Mouse (Mus musculus): ENCODE results near the gene D630045J12Rik. TPM values are rescaled to one million over a fixed set of nuclear protein-coding genes. Genes with fewer than 3 reads are reported as not detected.

D630045J12Rik gene
- 5.7 and 7.2 TPM in 2 replicates for polyA plus RNA-seq (2015; fragmentation: Nextera tagmentation; extraction: Ambion mirVana)

GRCm38 (mm10) chr6:38253736-38254641, at the start of gene D630045J12Rik:
Gene D630045J12Rik, minus strand, starts transcription at chr6:38254009.
- peak; percentile 97 for ATAC-seq (ENCODE audit: low FRiP score, low TSS enrichment)
- WGBS = under 1% methylated on average over 94 of the region's 118 CpGs
- Histone ChIP-seq H3K4me2 (replicated peaks; ENCODE audit: low read depth, low read length) (peak within 1 kb of the TSS; percentile 86), H3K36me3 (ENCODE audit: insufficient read depth, low read length) (no peaks in the 10 kb centered on the region), H3K9ac (replicated peaks; ENCODE audit: low read length) (peak within 1 kb of the TSS; percentile 89), H3K4me3 (ENCODE audit: low read length) (peak within 1 kb of the TSS; percentile 85), H3K27ac (ENCODE audit: low read length) (peak within 1 kb of the TSS; percentile 89), H3K9me3 (ENCODE audit: low read length) (no peaks in the 10 kb centered on the region), H3K27me3 (ENCODE audit: insufficient read depth, low read length) (no peaks in the 10 kb centered on the region), H3K4me1 (ENCODE audit: insufficient read depth, low read length) (peaks cover 27% of the 10 kb centered on the region)

GRCm38 (mm10) chr6:38298761-38299401, 45.1 kb upstream of the D630045J12Rik start, which contains the start of gene Zc3hav1l:
Gene Zc3hav1l, minus strand, starts transcription at chr6:38299259.
- peak; percentile 99 for ATAC-seq (ENCODE audit: low FRiP score, low TSS enrichment)
- H3K4me2 ChIP-seq (replicated peaks; ENCODE audit: low read depth, low read length) = peak within 1 kb of the TSS; percentile 54
- H3K27ac ChIP-seq (ENCODE audit: low read length) = peak within 1 kb of the TSS; percentile 98
- peak within 1 kb of the TSS; percentile 85 for H3K4me3 ChIP-seq (ENCODE audit: low read length)
- peaks cover 11% of the 10 kb centered on the region; the same call in 1 of the 2 replicates for H3K4me1 ChIP-seq (ENCODE audit: insufficient read depth, low read length)
- no peaks in the 10 kb centered on the region for H3K27me3 ChIP-seq (ENCODE audit: insufficient read depth, low read length)
- H3K9me3 ChIP-seq (ENCODE audit: low read length) = peaks cover 9% of the 10 kb centered on the region; the same call in 1 of the 2 replicates
- under 1% methylated on average over 70 of the region's 70 CpGs for WGBS
- H3K9ac ChIP-seq (replicated peaks; ENCODE audit: low read length) = peak within 1 kb of the TSS; percentile 97
- peaks cover 28% of the 10 kb centered on the region for H3K36me3 ChIP-seq (ENCODE audit: insufficient read depth, low read length)

GRCm38 (mm10) chr6:38298246-38298635, 44.4 kb upstream of the D630045J12Rik start:
- H3K4me1 ChIP-seq (ENCODE audit: insufficient read depth, low read length) = peaks cover 11% of the 10 kb centered on the region; the same call in 1 of the 2 replicates
- H3K9me3 ChIP-seq (ENCODE audit: low read length) = peaks cover 7% of the 10 kb centered on the region; the same call in 1 of the 2 replicates
- WGBS = 0% methylated on average over 10 of the region's 10 CpGs
- H3K4me3 ChIP-seq (ENCODE audit: low read length) = peak overlapping the region; percentile 85
- 0 out of 2 replicates have a peak, but pooled peaks have one; percentile 21 for ATAC-seq (ENCODE audit: low FRiP score, low TSS enrichment)
- H3K36me3 ChIP-seq (ENCODE audit: insufficient read depth, low read length) = peaks cover 31% of the 10 kb centered on the region
- H3K4me2 ChIP-seq (replicated peaks; ENCODE audit: low read depth, low read length) = peak overlapping the region; percentile 54
- peak overlapping the region; percentile 97 for H3K9ac ChIP-seq (replicated peaks; ENCODE audit: low read length)
- peak overlapping the region; percentile 98 for H3K27ac ChIP-seq (ENCODE audit: low read length)
- no peaks in the 10 kb centered on the region for H3K27me3 ChIP-seq (ENCODE audit: insufficient read depth, low read length)

- Histone ChIP-seq H3K27me3 (ENCODE audit: insufficient read depth, low read length) (no peaks in the 10 kb centered on the region), H3K4me1 (ENCODE audit: insufficient read depth, low read length) (peaks cover 11% of the 10 kb centered on the region; the same call in 1 of the 2 replicates), H3K9ac (replicated peaks; ENCODE audit: low read length) (peak overlapping the region; percentile 97), H3K27ac (ENCODE audit: low read length) (peak overlapping the region; percentile 98), H3K4me2 (replicated peaks; ENCODE audit: low read depth, low read length) (peak overlapping the region; percentile 54), H3K4me3 (ENCODE audit: low read length) (peak overlapping the region; percentile 85), H3K9me3 (ENCODE audit: low read length) (peaks cover 4% of the 10 kb centered on the region; the same call in 1 of the 2 replicates), H3K36me3 (ENCODE audit: insufficient read depth, low read length) (peaks cover 36% of the 10 kb centered on the region)
- no peak for ATAC-seq (ENCODE audit: low FRiP score, low TSS enrichment)
- 29% methylated on average over 12 of the region's 12 CpGs for WGBS
These were observed 43.9 kb upstream of the D630045J12Rik start for GRCm38 (mm10) chr6:38297580-38298245.

GRCm38 (mm10) chr6:38293708-38294107, 39.9 kb upstream of the D630045J12Rik start:
- Histone ChIP-seq H3K4me3 (ENCODE audit: low read length) (no peak overlapping the region), H3K27ac (ENCODE audit: low read length) (no peak overlapping the region), H3K9ac (replicated peaks; ENCODE audit: low read length) (no peak overlapping the region), H3K36me3 (ENCODE audit: insufficient read depth, low read length) (peaks cover 61% of the 10 kb centered on the region), H3K4me2 (replicated peaks; ENCODE audit: low read depth, low read length) (no peak overlapping the region), H3K4me1 (ENCODE audit: insufficient read depth, low read length) (peaks cover 10% of the 10 kb centered on the region; the same call in 1 of the 2 replicates), H3K9me3 (ENCODE audit: low read length) (peaks cover 4% of the 10 kb centered on the region; the same call in 1 of the 2 replicates), H3K27me3 (ENCODE audit: insufficient read depth, low read length) (no peaks in the 10 kb centered on the region)
- 75% methylated on average over 3 of the region's 3 CpGs for WGBS
- no peak for ATAC-seq (ENCODE audit: low FRiP score, low TSS enrichment)

- peaks cover 4% of the 10 kb centered on the region; the same call in 1 of the 2 replicates for H3K9me3 ChIP-seq (ENCODE audit: low read length)
- peaks cover 66% of the 10 kb centered on the region for H3K36me3 ChIP-seq (ENCODE audit: insufficient read depth, low read length)
- no peak overlapping the region for H3K4me2 ChIP-seq (replicated peaks; ENCODE audit: low read depth, low read length)
- no peak overlapping the region for H3K9ac ChIP-seq (replicated peaks; ENCODE audit: low read length)
- no peak overlapping the region for H3K27ac ChIP-seq (ENCODE audit: low read length)
- H3K4me1 ChIP-seq (ENCODE audit: insufficient read depth, low read length) = peaks cover 9% of the 10 kb centered on the region; the same call in 1 of the 2 replicates
- no peaks in the 10 kb centered on the region for H3K27me3 ChIP-seq (ENCODE audit: insufficient read depth, low read length)
- 67% methylated on average over 11 of the region's 11 CpGs for WGBS
- H3K4me3 ChIP-seq (ENCODE audit: low read length) = no peak overlapping the region
- no peak for ATAC-seq (ENCODE audit: low FRiP score, low TSS enrichment)
These were observed 39.2 kb upstream of the D630045J12Rik start for GRCm38 (mm10) chr6:38292871-38293646.

GRCm38 (mm10) chr6:38284422-38284821, 30.6 kb upstream of the D630045J12Rik start:
- Histone ChIP-seq H3K9me3 (ENCODE audit: low read length) (peaks cover 21% of the 10 kb centered on the region), H3K4me1 (ENCODE audit: insufficient read depth, low read length) (no peaks in the 10 kb centered on the region), H3K4me3 (ENCODE audit: low read length) (no peak overlapping the region), H3K36me3 (ENCODE audit: insufficient read depth, low read length) (peaks cover 51% of the 10 kb centered on the region), H3K27me3 (ENCODE audit: insufficient read depth, low read length) (no peaks in the 10 kb centered on the region), H3K4me2 (replicated peaks; ENCODE audit: low read depth, low read length) (no peak overlapping the region), H3K27ac (ENCODE audit: low read length) (no peak overlapping the region), H3K9ac (replicated peaks; ENCODE audit: low read length) (no peak overlapping the region)
- no peak for ATAC-seq (ENCODE audit: low FRiP score, low TSS enrichment)
- WGBS = 96% methylated on average over 19 of the region's 19 CpGs

GRCm38 (mm10) chr6:38264466-38264865, 10.7 kb upstream of the D630045J12Rik start:
- H3K4me1 ChIP-seq (ENCODE audit: insufficient read depth, low read length) = no peaks in the 10 kb centered on the region
- no peak overlapping the region for H3K4me3 ChIP-seq (ENCODE audit: low read length)
- H3K27ac ChIP-seq (ENCODE audit: low read length) = no peak overlapping the region
- H3K9me3 ChIP-seq (ENCODE audit: low read length) = no peaks in the 10 kb centered on the region
- H3K9ac ChIP-seq (replicated peaks; ENCODE audit: low read length) = no peak overlapping the region
- WGBS = 72% methylated on average over 7 of the region's 7 CpGs
- no peak for ATAC-seq (ENCODE audit: low FRiP score, low TSS enrichment)
- H3K4me2 ChIP-seq (replicated peaks; ENCODE audit: low read depth, low read length) = no peak overlapping the region
- no peaks in the 10 kb centered on the region for H3K36me3 ChIP-seq (ENCODE audit: insufficient read depth, low read length)
- no peaks in the 10 kb centered on the region for H3K27me3 ChIP-seq (ENCODE audit: insufficient read depth, low read length)
